Mouse (Mus musculus) embryonic fibroblast, embryonic 13.5 days (primary cell): ENCODE measurements around the gene Aloxe3.

Experiments used
- CTCF ChIP-seq: IDR thresholded peaks from 2 replicates; pipeline ENCODE4 v1.5.1; 2011; ENCODE audit warnings: mild to moderate bottlenecking, control low read depth, low read length, moderate library complexity, borderline replicate concordance; ENCODE audit not compliant: insufficient read depth
- POLR2A ChIP-seq: IDR thresholded peaks from 2 replicates; pipeline ENCODE4 v1.6.1; 2011; ENCODE audit warnings: low read depth, mild to moderate bottlenecking, control low read depth, low read length, moderate library complexity

DNA sequence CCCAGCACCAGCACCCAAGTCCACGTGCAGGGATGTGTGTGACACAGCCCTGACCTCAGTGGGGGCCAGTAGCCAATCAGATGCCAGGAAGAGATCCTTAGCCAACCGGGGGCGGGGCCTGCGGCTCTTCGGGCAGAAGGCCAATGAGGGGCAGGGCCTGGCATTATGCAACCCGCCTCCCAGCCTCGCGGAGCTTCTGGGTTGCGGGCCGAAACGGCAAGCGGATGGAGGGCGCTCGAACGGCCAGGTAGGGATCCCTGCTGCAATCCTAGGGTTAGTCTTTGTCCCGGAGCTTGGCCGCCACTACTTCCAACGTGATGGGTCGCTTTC, 27.0 kb upstream of the Aloxe3 start:
- TF ChIP-seq CTCF: no peak
- peak; percentile 37 for TF ChIP-seq POLR2A
